Mouse (Mus musculus): ENCODE results near the gene Efhd2.

- TF ChIP-seq EP300 (IDR thresholded peaks at IDR 0.05; ENCODE audit: insufficient read depth, low read depth, low read length), result no peak
- no peak for TF ChIP-seq CTCF (IDR thresholded peaks at IDR 0.05)
Observed at GRCm38 (mm10) chr4:141865006-141865405, 9.7 kb downstream of the Efhd2 start.

All from heart, adult 2 months (tissue).